Mouse (Mus musculus): Measurements from ENCODE around the gene Smim11. TPM values are rescaled to one million over a fixed set of nuclear protein-coding genes. Genes with fewer than 3 reads are reported as not detected.

The Smim11 gene
- total and polyA plus RNA-seq, 3 experiments = 85.8 to 127 (median 93.0) TPM

GRCm38 (mm10) chr16:92345177-92345576 is 44.1 kb downstream of the Smim11 start:
- H3K4me1 ChIP-seq (ENCODE audit: control insufficient read depth in 1 of 2, insufficient read depth in 2 of 2) = peaks cover 4 to 13% of the 10 kb centered on the region in 2 experiments; a peak in 3 of 4 replicates
- in situ Hi-C loops (cut with MboI; ENCODE audit: low pct_ligation_motif_present, low pct_unique_long_range_greater_than_20kb, low sequenced_read_pairs) = no loop called here
- H3K27ac ChIP-seq (ENCODE audit: insufficient read depth, low read depth) = no peak overlapping the region
- no peaks in the 10 kb centered on the region for H3K9me3 ChIP-seq (replicated peaks; ENCODE audit: low read length)
- no peak for DNase-seq (ENCODE audit: extremely low read depth)
- no peak overlapping the region for H3K4me3 ChIP-seq (replicated peaks in 1 of 3; ENCODE audit: low read depth in 2 of 3, low read length in 2 of 3, poor library complexity in 1 of 3)
- TF ChIP-seq NELFE (IDR thresholded peaks at IDR 0.05; ENCODE audit: low read depth, low read length) (no peak), UBTF (IDR thresholded peaks at IDR 0.05; ENCODE audit: low read depth, low read length) (no peak), ZC3H11A (IDR thresholded peaks at IDR 0.05; ENCODE audit: low read depth, low read length) (no peak), EP300 (IDR thresholded peaks at IDR 0.05; ENCODE audit: low read length) (no peak), SMC3 (IDR thresholded peaks at IDR 0.05; ENCODE audit: low read depth, low read length) (no peak), MEF2A (IDR thresholded peaks at IDR 0.05; ENCODE audit: borderline replicate concordance, low read depth, low read length) (no peak), RAD21 (IDR thresholded peaks at IDR 0.05; ENCODE audit: low read depth, low read length) (no peak), POLR2A (IDR thresholded peaks at IDR 0.05; ENCODE audit: low read depth, low read length) (no peak), HCFC1 (IDR thresholded peaks at IDR 0.05; ENCODE audit: low read depth, low read length) (no peak), USF2 (conservative IDR thresholded peaks at IDR 0.05; ENCODE audit: low read depth, low read length) (no peak), TCF12 (IDR thresholded peaks at IDR 0.05; ENCODE audit: low read depth, low read length) (no peak), SIN3A (IDR thresholded peaks at IDR 0.05; ENCODE audit: low read length) (no peak), ZMIZ1 (IDR thresholded peaks at IDR 0.05; ENCODE audit: low read depth, low read length) (no peak)
- H3K9ac ChIP-seq (ENCODE audit: insufficient read depth, low read depth) = no peak overlapping the region
- dilution Hi-C loops (cut with MboI; ENCODE audit: extremely low pct_ligation_motif_present, extremely low pct_unique_long_range_greater_than_20kb, low sequenced_read_pairs) = no loop called here
- H3K36me3 ChIP-seq (replicated peaks in 1 of 2; ENCODE audit: control insufficient read depth in 1 of 2, insufficient read depth in 1 of 2, low read length in 1 of 2) = no peaks in the 10 kb centered on the region
- H3K27me3 ChIP-seq (replicated peaks) = no peaks in the 10 kb centered on the region
- no peak overlapping the region for H3K4me2 ChIP-seq (ENCODE audit: insufficient read depth, low read depth, poor library complexity, severe bottlenecking)
- no peaks in the 10 kb centered on the region for H3K79me2 ChIP-seq (replicated peaks; ENCODE audit: control insufficient read depth, extremely low read depth, insufficient read depth, poor library complexity, severe bottlenecking)

GRCm38 (mm10) chr16:92346297-92346916 is 45.3 kb downstream of the Smim11 start:
- no peak overlapping the region for H3K4me3 ChIP-seq (replicated peaks in 1 of 3; ENCODE audit: low read depth in 2 of 3, low read length in 2 of 3, poor library complexity in 1 of 3)
- no peak overlapping the region for H3K9ac ChIP-seq (ENCODE audit: insufficient read depth, low read depth)
- no peak for DNase-seq (ENCODE audit: extremely low read depth)
- no peaks in the 10 kb centered on the region for H3K9me3 ChIP-seq (replicated peaks; ENCODE audit: low read length)
- TF ChIP-seq PAX5 (IDR thresholded peaks at IDR 0.05; ENCODE audit: low read length) (no peak), HCFC1 (IDR thresholded peaks at IDR 0.05; ENCODE audit: low read depth, low read length) (no peak), CHD1 (IDR thresholded peaks at IDR 0.05; ENCODE audit: low read depth, low read length) (no peak), MEF2A (IDR thresholded peaks at IDR 0.05; ENCODE audit: borderline replicate concordance, low read depth, low read length) (no peak), GABPA (IDR thresholded peaks at IDR 0.05; ENCODE audit: insufficient replicate concordance, low read depth, low read length) (no peak), ZC3H11A (IDR thresholded peaks at IDR 0.05; ENCODE audit: low read depth, low read length) (no peak), ZKSCAN1 (IDR thresholded peaks at IDR 0.05; ENCODE audit: borderline replicate concordance, low read depth, low read length) (no peak), NRF1 (IDR thresholded peaks at IDR 0.05; ENCODE audit: low read depth, low read length) (no peak), TBP (conservative IDR thresholded peaks at IDR 0.05; ENCODE audit: low read depth, low read length) (no peak)
- no peaks in the 10 kb centered on the region for H3K36me3 ChIP-seq (replicated peaks in 1 of 2; ENCODE audit: control insufficient read depth in 1 of 2, insufficient read depth in 1 of 2, low read length in 1 of 2)
- H3K27ac ChIP-seq (ENCODE audit: insufficient read depth, low read depth) = no peak overlapping the region
- dilution Hi-C loops (cut with MboI; ENCODE audit: extremely low pct_ligation_motif_present, extremely low pct_unique_long_range_greater_than_20kb, low sequenced_read_pairs) = no loop called here
- H3K27me3 ChIP-seq (replicated peaks) = no peaks in the 10 kb centered on the region
- H3K4me1 ChIP-seq (ENCODE audit: control insufficient read depth in 1 of 2, insufficient read depth in 2 of 2) = peaks cover 0 to 5% of the 10 kb centered on the region in 2 experiments; a peak in 3 of 4 replicates
- in situ Hi-C loops (cut with MboI; ENCODE audit: low pct_ligation_motif_present, low pct_unique_long_range_greater_than_20kb, low sequenced_read_pairs) = no loop called here
- H3K4me2 ChIP-seq (ENCODE audit: insufficient read depth, low read depth, poor library complexity, severe bottlenecking) = no peak overlapping the region
- no peaks in the 10 kb centered on the region for H3K79me2 ChIP-seq (replicated peaks; ENCODE audit: control insufficient read depth, extremely low read depth, insufficient read depth, poor library complexity, severe bottlenecking)

All from CH12.LX (cell line).